Mouse (Mus musculus): ENCODE results near the gene A730061H03Rik.

The A730061H03Rik gene

DNA sequence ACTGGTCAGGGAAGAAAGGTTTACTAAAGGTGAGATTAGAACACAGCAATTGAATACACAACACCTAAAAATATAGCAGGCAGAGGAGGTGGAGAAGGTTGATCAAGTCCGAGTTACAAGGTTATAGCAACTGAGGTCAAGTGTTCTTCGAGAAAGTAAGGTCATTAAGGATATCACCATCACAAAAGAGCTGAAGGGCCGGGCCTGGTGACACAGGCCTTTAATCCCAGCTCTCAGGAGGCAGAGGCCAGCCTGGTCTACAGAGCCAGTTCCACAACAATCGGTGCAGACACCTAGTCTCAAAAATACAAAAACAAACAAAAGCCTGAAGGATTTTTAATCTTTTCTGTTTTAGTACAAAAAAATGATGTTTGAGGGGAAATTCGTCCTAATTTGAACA lies 8.9 kb downstream of the A730061H03Rik start:
- DNase-seq (ENCODE audit: low spot score in 2 of 2) = no peak

DNA sequence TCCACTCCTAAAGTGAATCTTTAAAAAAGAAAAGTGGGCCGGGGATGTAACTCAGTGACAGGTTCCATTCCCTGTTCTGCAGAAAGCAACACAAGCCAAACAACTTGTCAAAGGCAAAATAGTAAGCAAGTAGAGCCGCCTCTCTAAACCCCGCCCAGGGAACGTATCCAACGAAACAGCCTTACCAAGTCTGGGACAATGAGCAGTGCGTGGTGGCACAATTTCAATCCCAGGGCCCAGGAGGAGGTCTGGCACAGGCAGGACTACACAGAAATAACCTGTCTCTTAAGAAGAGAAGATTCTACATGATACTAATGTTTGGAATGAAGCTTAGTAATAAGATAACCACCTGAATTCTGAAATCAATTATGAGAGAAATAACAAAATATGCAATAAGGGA lies 10.0 kb downstream of the A730061H03Rik start:
- DNase-seq (ENCODE audit: low spot score in 2 of 2) = no peak

DNA sequence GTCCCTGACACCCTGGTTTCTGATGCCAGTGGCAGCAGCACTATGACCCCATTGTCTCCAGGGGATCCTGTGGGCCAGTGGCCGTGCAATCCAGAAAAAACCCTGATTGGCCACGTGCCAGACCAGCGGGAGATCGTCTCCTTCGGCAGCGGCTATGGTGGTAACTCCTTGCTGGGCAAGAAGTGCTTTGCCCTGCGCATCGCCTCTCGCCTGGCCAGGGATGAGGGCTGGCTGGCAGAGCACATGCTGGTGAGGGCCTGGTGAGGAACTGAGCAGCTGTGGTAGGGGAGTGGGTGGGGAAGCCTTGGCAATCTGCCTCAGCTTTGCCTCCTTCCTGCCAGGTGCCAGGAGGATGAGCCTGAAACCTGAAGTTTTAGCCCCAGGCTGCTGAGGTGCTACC lies 15.9 kb downstream of the A730061H03Rik start:
- DNase-seq (ENCODE audit: low spot score in 2 of 2) = peak in 1 of 2 experiments; percentile 56

DNA sequence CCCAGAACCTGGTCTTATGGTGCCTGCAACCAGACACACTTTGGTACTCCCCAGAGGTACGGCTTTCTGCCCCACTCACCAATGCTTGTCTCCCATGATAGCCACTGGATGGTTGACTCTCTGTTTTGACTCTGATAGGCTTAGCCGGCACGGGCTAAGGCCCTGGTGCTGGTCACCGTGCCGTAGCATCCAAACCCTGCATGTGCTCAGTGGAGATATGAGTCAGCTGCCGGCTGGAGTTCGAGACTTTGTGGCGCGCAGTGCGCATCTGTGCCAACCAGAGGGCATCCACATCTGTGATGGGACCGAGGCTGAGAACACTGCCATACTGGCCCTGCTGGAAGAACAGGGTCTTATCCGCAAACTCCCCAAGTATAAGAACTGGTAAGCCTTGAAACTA lies 17.9 kb downstream of the A730061H03Rik start:
- no peak for DNase-seq (ENCODE audit: low spot score in 2 of 2)

DNA sequence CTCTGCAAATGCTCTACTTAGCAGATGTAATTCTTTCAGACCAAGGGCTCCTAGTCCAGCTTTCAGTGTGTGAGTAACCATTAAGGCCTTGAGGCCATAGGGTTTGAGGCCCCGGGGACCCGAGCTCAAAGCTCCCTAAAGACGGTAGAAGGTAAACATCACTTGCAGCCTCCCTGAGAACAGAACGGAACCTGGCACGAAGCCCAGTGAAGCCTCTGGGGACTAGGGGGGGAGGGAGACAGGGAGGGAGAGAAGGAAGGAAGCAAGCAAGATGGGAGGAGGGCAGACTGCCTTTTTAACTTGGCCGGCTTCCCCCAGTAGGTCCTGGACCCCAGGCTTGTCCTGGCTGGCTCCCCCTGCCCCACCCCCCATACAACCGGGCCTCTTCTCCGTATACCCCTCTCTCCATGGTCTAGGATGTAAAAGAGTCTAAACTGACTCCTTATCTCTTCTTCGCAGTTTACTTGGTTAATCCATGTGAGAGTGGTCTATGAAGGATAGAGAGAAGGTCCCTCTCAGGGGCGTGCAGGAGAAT lies 19.4 kb downstream of the A730061H03Rik start:
- DNase-seq (ENCODE audit: low spot score in 2 of 2) = peak; percentile 64 to 90

DNA sequence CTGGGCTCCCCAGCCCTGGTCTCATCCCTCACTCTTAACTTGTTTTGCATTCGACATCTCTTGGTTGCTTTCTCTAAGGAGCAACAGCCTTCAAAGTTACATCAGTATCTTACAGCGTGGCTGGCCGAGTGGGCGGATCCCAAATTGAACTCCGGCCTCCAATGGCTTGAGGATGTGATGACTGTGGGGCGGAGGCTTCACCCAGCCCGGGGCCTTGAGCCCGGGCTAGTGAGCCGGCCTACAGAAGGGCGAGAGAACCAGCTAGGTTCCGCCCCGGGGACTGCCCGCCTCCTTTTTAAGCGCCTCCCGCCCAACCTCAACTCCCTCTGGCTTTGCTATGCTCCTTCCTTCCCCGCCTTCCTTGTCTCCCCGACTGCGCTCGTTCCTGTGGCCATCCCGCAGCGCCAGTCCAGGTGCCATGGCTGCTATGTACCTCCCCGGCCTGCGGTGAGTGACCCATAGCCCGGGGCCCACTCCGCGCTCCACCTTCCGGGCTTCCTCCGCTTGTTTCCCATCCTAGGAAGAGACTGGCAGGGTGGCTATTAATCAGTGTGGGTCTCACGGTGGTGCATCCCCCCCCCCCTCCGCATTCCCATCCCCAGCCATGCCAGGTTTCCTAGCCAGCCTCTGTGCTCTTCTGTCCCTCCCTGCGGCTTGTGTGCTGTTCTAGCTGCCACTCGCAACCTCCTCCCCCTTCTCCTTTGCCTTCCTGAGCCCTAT lies 20.0 kb downstream of the A730061H03Rik start, which contains the start of gene Pck2:
TSS of gene Pck2 (plus strand) at position 200 of the 720 bp plus-strand sequence.
- peak in 1 of 2 experiments; percentile 68 for DNase-seq (ENCODE audit: low spot score in 2 of 2)

DNA sequence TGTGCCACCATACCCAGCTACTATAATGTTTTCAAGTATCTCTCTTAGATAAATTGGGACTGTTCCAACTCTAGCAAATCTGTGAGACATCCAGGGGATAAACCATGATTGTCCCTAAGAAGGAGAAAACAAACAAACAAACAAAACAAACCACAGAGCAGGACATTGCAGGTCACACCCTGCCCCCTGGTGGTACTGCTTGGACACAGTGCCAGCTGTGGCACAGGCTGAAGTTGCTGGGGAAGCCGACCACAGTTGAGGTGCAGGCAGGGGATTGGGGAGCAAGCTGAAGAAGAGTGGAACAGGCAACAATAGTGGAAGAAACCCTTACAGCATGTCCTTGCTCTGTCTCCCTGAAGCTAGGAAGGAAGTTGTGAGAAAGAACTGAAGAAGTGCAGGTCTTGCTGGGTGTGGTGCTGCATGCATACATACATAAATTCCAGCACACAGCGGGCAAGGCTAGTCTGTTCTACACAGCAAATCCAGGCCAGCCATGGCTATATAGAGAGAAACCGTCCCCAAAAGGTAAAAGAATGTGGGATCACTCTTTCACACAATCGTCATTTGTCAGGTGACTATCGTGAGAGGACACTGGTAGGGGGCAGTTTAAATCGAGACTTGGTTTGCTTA lies 24.0 kb downstream of the A730061H03Rik start:
- peak in 1 of 2 experiments; percentile 60 for DNase-seq (ENCODE audit: low spot score in 2 of 2)

DNA sequence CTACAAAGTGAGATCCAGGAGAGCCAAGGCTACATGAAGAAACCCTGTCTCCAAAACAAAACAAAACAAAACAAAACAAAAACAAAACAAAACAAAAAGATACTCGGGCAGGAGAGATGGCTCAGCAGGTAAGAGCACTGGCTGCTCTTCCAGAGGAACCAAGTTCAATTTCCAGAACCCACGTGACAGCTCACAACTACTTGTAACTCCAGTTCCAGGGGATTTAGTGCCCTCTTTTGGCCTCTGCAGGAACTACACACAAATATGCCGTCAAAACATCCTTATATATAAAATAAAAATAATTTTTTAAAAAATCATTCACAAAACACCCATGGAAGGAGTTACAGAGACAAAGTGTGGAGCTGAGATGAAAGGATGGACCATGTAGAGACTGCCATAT lies 32.3 kb downstream of the A730061H03Rik start:
- DNase-seq (ENCODE audit: low spot score in 2 of 2) = no peak

DNA sequence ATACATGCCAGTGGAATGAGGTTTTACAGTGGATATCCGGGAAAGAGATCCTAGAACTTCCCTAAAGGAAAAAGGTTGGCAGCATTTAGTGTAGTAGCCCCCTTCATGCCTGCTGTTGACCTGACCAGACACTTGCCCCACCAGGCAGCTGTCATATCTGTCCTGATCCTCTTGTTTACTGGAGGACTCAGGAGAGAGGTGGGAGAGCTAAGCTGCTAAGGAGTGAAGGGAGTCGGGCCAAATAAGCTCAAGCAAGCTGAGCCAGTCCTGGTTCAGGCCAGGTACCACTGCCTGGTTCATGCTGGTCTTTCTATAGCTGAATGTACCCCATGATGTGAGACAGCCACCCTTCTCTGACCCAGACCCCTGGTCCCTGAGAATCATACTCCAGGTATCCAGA lies 33.5 kb downstream of the A730061H03Rik start:
- DNase-seq (ENCODE audit: low spot score in 2 of 2) = no peak

DNA sequence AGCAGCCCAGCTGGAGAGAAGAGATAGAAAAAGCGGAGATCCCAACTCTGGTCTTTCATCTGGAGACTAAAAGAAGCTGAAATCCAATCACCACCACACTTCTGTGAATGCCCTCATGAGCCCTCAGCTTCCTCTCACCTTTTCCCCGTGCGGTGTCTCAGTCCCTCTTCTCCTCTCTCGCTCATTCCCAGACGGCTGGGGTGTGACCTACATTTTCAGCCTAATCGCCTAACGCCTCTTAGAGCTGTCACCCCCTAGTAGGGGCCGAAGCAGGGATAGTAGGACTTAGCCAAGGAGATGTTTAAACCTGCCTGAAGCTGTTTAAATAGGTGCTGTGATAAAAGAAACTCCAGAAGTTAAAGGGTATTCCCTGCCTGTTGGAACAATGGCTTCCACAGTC lies 35.4 kb downstream of the A730061H03Rik start, which contains the start of gene Nrl:
TSS of gene Nrl (minus strand) at position 197 of the 400 bp plus-strand sequence.
- DNase-seq (ENCODE audit: low spot score in 2 of 2) = no peak

DNA sequence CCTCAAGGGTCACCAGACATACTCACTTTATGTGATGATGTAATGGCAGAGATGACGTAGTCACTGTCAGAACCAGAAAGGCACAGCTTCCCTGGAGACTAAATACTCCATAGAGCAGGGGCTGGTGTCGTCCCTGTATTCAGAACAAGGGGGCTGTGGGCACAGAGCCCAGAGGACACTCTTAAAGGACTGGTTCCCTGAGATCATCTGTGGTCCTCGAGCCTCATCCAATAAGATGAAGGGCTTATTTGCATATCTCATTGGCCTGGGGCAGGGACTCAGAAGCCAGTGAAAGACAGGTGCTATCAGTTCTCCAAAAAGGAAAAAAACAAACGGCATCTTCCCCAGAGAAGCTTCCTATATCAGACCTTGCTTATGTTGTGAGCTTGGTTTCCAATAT lies 36.1 kb downstream of the A730061H03Rik start:
- DNase-seq (ENCODE audit: low spot score in 2 of 2) = no peak

DNA sequence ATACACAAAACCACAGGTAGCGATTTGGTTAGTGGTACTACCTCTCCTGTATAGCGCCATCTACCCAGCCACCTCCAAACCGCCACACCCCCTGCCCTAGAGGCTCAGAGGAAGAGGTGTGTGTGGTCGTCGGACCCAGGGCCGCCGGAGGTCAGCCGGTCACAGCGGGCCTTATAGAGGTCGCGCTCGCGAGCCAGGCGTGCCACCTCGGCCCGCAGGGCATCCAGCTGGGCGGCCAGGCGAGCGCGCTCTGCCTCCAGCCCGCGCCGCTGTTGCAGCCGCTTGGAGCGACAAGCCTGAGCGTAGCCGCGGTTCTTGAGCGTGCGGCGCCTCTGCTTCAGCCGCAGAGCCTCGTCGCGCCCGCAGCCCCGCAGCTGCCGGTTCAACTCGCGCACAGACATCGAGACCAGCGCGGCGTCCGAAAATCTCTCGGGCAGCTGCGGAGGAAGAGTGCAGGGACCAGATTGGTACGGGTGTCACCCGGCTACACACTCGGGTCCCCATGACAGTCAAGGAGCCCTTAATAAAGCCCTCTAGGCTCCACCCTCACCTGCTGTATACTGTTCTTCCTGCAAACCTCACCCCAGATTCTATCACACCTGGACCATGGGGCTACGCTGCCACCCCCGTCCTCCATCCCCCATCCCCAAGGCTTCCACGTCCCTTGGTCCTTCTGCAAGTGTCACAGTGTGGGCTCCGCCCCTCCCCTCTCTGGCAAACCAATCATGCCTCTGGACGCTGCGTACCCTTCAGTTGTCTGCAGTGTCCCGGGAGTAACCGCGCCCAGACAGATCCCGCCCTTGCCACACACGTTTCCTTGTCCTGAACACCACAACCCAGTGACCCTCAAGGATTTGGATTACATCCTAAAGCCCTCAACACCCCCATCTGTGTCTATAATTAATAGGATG lies 39.5 kb downstream of the A730061H03Rik start:
- DNase-seq (ENCODE audit: low spot score in 2 of 2) = peak in 1 of 2 experiments; percentile 68

DNA sequence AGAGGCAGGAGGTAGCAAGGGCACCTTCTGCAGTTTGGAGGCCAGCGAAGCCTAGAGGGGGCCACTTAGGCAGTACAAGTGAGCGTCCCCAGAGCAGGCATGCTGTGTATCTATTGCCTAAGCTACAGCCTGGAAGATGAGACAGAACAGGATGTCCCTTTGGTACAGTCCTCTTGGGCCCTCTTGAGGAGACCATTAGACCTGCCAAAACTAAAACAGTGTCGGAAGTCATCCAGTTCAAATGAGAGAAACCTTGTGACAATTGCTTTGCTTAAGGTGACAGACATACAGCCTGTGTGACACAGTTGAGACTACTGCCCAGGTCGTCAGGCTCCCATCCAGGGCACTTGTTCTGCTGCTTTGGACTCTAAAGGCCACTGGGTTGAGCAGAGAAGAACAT lies 40.6 kb downstream of the A730061H03Rik start:
- DNase-seq (ENCODE audit: low spot score in 2 of 2) = no peak

DNA sequence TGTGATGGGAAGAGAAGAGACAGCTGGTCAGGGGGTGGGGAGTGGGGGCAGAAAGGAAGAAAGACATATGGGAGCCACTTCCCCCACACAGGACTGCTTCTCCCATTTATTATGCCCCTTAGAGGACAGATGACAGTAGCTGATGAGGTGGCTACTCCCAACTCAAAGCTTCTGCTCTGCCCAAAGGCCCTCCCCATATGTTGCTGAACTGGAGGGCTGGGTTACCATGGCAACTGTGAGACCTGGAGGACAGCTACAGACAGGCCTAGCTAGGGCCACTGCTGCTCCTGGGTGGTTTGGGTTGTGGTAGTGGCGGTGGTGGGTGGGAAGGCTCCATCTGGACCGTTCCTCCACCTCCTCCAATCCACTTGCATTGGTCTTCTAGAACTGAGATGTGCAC lies 41.3 kb downstream of the A730061H03Rik start:
- DNase-seq (ENCODE audit: low spot score in 2 of 2) = peak in 1 of 2 experiments; percentile 60

DNA sequence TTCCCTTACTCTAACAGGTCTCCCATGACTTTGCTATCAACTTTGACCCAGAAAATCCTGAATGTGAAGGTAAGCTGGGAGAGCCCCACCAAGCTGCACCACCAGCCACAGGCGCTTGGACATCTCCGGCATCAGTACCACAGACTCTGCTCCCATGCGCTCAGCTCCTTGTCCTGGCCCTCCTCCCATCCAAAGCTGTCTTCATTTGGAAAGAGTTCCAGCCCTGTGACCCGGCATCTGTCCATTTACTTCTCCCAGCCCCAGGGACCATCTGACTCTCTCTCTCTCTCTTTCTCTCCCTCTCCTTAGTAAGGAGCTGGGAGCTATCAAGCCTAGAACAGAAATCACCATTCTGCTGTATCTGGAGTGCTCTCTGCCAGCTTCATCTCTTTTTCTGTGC lies 44.4 kb downstream of the A730061H03Rik start:
- no peak for DNase-seq (ENCODE audit: low spot score in 2 of 2)

DNA sequence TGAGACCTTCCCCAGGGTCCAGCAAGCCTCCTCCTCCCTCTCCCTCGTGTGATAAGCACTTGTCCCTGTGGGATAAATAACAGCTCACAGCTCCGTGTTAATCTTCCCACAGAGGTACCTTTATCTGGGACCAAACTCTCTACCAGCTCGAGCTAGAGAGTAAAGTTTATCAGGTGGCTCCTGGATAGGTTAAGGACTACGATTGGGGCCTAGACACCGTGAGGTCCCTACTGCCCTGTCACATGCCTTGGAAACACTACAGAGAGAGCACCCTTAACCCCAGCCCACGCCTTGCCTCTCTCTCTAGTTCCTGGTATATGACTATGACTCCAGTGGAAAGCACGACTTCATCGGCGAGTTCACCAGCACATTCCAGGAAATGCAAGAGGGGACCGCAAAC lies 46.3 kb downstream of the A730061H03Rik start:
- no peak for DNase-seq (ENCODE audit: low spot score in 2 of 2)

DNA sequence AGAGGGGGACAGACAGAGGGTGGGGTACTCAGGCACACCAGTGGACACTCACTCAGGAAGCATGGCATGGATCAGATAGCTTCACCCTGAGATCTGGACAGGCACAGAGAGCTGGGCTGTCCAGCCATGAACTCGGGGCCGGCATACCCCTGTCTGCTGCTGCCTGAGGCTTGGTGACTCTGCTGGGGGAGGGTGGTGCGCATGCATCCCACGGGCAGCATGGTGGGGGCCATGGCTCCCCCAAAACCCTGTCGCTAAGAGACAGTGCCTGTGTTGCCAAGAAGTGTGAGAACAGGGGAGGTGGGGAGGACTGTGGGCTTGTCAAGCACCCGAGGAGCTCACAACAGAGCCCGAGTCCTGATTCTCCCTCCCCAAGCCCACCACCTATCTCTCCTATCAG lies 49.2 kb downstream of the A730061H03Rik start:
- DNase-seq (ENCODE audit: low spot score in 2 of 2) = no peak

DNA sequence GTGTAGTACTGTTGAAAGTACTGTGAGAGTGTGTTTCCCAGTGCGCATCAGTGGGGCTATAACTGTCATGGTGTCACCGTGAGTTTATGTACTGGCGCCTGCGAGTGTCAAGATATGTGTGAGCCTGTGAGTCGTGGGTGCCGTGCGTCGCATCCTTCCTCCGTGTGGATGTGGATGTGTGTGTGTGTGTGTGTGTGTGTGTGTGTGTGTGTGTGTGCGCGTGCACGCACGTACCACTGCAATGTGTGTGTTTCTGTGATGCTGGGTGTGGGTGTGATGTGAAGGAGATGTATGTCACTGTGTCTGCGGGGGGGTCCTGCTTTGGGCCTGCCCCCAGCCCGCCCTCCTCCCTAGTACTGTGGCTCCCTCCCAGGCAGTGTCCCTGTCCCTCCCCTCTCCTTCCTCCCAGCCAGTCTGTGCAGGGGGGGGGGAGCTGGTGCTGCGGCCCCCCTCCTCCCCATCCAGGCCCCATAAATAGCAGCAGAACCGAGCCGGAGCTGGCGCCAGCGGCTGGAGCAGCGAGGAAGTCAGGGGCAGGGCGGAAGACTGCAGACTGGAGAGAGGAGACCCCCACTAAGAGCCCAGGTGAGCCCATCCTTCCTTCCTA lies 50.0 kb downstream of the A730061H03Rik start, which contains the start of gene Cpne6:
TSS of gene Cpne6 (plus strand) at position 321 of the 607 bp plus-strand sequence.
- no peak for DNase-seq (ENCODE audit: low spot score in 2 of 2)
